Mouse (Mus musculus) spleen, adult 18-20 months (tissue): Measurements from ENCODE around the gene Tifab.

Experiments
- DNase-seq, 2 experiments: peaks; one replicate each; pipeline ENCODE4 v3.0.0; 2022; ENCODE audit warnings: mixed read lengths in 2 of 2

Tifab gene

DNA sequence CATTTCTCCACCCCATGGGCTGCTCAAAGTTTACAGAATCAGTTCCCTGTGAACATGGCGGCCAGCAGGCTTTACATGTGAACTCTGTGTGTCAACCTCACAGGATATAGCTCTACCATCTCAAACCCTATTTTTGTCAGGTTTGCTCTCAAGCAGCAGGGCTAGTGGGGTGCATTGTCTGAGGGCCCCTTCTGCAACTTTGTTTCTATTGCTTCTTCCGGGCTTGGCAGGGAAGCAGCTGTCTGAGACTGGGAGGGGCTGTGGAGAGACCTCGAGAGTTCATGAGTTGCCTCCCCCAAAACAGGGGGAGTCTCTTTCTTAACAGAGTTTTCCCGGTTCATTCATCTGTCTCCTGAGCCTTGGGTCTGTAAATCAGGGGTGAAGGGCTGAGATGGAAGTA is 2.8 kb downstream of the Tifab start:
- no peak for DNase-seq

DNA sequence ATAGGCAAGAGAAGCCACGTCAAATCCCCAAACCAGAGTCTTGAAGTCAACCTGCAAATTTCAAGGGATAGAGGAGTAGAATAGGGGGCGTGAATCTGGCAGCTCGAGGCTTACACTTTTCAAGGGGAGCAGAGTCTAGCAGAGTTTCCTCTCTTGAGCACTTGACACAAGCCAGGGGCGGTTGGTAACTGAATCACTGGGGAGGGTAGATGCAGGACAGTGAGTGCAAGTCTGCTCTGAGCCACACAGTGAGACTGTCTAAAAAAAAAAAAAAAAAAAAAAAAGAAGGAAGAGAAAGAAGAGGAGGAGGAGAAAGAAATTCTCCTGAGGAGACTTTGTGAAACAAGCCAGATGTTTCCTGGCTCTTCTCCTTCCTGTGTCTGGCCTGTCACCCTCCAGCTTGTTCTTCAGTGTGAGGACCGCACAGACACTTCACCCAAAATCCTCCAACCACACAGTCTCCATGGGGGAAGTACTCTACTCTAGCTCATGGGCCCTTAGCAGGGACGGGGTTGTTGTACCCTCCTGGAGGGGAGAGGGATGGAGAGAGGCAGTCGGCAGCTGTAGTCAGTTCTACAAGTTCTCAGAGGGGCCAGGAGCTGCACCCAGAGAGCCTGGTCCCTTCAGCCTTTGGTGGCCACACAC is 5.7 kb downstream of the Tifab start:
- no peak for DNase-seq

DNA sequence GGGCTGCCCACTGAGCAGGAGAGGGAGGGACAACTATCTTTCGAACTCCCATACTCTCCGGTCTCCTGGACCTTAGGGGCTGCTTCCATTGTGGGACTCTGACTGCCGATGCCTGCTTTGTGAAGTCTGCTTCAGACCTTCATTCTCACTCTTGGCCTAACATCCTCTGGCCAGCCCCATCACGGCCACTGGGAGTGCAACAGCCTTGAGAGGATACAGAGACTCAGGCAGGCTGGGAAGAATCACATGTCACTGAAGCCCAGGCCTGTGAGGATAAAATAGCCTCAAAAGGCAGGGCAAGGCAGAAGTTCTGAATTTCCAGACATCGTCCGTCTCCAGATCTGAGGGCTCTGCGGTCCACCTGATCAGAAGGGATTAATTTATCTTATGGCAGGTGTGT is 6.6 kb downstream of the Tifab start:
- no peak for DNase-seq

DNA sequence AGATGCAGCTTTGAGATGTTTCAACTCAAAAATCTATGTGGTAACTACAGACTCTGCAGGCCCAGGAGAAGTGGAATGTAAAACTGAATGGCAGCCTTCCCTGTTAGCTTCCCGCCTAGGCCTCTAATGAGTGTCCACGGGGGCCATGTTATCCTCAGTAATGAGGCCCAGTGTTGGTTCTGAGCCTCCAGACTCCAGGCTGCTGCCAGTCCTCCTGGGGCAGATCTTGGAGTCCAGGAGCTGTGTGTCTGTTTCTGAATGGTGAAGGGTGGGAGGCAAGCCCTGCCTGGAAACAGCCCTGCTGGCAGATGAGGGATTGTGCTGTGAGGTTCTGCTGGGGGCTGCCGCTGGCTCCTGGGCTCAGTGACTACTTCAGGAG is 10.3 kb downstream of the Tifab start:
- DNase-seq = no peak

DNA sequence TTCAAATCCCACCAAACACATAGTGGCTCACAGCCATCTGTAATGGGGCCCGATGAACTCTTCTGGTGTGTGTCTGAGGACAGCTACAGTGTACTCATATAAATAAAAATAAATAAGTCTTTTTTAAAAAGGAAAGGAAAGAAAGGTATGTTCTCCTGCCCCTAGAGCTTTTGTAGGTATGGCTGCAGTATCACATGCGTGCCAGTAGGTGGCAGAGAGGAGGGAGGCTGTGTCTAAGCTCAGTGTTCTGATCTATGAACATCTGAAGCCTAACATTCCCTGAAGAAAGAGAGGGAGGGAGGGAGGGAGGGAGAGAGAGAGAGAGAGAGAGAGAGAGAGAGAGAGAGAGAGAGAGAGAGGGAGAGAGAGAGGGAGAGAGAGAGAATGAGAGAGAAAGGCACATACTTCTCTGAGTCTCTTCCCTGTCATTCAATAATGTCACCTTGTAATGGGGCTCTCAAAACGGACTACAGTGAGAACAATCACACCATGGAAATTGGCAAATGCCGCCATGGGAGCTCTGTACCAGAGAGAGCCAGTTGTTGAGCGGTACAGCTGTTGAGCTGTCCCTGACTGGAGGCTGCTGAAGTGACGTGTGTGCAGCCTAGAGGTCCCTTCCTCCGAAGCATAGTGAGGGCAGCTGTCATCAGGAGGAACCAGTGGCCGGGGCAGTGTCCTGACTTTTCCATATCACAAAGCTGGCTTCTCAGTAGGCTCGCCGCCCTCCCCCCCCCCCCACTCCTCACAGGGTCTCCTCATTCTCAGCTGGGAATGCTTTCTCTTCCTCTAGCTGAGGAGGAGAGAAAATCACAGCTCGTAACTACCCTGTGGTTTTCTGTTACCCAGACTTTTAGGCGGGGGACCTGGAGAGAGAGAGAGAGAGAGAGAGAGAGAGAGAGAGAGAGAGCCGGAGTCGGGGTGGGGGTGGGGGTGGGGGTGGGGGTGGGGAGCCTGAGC is 11.0 kb downstream of the Tifab start:
- no peak for DNase-seq

DNA sequence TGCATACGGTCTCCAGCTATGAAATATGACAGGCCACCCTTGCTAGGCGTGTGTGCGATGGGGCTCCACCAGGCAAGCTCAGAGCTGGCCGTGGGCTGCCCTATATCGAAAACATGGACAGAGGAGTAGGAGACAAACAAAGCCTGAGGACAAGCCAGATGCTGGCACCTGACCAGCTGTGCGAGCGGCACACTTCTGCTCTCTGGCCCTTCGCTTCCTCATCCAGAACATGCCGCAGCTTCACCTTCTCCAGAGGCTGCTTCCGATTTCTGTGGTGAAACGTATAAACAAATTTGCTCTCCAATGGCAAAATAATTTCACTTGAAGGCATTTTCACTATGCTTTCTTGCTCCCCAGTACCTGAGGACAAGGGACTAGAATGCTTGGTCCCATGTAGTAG is 13.1 kb downstream of the Tifab start:
- no peak for DNase-seq

DNA sequence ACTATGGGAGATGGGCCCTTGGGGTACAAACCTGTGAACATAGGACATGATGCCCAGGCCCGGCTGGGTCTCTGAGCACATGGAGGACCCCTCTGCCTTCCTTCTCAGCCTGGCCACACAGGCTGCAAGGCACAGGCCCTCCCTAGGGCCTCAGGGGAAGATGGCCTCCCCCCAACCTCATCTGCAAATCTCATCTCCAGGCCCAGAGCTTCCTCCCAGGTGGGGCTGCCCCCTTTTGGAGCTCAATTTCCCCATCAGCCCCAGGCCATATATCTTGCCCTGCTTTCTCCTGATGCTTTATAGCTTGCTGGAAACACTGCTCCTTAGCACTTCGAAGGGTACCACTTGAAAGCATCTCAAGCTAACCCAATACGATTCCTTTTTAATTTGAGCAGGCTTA is 14.3 kb downstream of the Tifab start:
- no peak for DNase-seq

DNA sequence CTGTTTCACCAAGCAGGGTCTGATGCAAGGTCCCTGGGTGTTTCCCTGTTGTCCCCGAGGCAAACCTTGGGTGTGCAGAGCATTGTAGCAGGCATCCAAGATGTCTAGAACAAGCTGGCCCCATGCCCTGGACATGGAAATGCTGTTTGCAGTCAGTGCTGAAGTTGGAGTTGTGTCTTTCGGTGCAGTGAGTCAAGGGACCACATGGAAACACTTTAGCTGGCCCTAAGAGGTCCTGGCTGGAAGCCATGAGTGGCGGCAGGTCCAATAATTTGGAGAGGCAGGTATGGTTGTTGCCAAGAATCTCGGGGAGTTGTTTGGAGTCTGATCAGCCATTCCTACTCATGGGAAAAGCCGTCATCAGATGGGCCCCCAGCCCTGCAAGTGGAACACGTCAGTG is 14.9 kb downstream of the Tifab start:
- no peak for DNase-seq

DNA sequence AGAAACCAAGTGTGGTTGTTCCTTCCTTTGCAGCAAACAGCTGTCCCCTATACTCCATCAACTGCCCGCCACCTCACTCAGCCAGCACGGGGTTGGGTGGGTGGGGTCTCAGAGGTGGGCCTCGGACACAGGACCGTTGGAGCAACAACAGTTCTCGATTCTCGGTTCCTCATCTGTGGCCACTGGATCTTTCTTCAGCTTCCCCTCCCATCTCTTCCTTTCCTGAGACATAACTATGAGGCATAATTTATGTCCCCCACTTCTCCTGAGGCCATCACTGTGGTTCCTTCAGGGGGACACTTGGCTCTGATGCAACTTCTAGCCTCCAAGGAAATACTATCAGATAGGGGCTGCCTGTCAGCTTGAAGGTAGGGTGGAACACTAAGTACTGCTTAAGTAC is 15.8 kb downstream of the Tifab start:
- DNase-seq = no peak

DNA sequence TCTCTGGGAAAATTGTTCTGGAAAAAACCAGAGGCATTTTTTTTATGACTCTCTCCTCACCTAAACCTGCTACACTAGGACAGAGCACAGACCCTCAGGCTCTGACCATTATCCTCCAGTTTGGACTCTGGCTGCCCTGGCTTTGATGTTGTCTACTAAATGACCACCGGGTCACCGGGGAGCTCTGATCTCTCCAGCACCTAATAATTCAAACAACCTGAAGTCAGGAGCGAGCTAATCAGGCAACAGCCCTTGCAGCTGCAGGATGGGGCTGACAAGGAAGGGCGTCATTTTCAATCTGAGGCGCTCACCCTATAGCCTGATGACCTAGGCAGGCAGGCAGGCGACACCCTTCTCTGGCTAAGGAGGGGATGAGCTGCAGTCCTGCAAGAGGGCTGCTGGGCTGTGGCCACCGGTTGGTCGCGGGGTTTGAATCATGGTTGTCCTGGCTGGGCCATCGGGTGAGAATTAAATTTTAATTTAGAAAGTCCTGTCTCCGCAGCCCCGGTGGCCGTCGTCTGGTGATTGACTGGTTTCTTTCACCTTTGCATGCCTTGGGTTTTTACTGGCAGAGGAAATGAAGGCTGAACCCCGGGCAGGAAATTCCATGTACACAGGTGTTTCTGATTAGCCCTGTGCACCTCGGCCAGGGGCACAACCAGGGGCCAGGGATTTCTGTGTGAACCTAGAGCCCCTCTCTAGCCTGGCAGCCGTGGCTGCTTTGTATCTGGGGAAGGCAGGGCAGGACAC is 18.9 kb downstream of the Tifab start:
- DNase-seq = no peak

DNA sequence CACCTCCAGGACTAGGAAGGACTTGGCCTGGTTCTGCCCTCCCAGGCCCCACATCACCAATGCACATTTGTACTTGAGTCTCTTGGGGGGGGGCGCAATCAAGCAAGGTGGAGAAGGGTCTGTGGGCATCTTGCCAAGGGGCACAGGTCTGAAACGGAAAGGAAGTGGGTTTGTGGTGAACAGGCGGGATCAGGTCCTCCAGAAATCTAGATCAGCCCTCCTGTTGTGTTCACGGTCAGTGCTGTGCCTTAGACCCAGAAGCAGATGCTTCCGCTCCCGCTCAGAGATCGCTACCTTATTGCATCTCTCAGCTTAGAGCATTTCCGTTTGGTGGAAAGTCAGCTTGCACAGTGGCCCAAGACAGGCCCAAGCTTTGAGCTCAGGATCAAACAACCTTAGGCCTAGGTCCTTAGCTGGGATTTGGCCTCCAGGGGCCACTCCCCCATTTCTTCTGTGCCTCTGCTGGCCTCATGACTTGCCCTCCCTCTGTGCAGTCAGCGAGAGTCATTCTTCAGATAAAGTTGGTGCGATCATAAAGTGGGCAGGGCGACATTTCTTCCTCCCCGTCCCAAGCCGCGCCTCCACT is 19.6 kb downstream of the Tifab start:
- peak; percentile 33 to 44 for DNase-seq

DNA sequence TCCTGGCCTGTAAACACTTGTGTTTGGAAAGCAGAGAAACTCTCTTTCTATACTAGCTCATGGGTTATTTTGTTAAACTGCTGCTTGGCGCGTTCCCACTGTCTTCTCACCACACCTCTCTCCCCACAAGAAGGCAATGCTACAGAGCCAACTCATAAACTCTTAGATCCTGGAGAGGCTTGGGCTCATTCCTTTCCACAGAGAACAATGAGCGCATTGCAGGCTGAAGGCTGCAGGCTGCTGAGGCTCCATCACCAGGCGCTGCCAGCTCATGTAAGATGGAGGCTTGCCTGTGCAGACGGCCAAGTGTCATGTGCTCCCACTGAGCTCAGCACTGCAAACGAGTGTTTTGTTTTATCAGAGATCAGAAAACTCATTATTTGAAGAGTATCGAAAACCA is 23.0 kb downstream of the Tifab start:
- no peak for DNase-seq

DNA sequence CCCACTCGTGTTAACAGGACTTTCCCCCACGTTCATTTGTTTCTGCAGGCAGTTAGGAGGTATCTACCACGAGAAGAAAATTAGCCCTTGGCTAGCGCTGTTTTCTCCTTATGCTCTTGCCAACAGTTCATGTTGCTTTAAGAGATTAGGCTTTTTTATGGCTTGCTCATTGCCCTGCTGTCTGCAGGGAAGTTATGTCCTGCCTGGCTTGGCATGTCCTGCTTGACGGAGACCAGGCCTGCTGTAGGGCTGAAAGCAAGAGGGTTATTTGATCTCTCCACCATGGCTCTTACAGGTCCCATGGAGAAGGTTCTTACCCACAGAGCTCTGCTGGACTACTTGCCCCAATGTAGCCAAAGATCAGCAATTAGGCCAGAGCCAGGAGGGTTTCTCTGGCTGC is 23.6 kb downstream of the Tifab start:
- DNase-seq = no peak

DNA sequence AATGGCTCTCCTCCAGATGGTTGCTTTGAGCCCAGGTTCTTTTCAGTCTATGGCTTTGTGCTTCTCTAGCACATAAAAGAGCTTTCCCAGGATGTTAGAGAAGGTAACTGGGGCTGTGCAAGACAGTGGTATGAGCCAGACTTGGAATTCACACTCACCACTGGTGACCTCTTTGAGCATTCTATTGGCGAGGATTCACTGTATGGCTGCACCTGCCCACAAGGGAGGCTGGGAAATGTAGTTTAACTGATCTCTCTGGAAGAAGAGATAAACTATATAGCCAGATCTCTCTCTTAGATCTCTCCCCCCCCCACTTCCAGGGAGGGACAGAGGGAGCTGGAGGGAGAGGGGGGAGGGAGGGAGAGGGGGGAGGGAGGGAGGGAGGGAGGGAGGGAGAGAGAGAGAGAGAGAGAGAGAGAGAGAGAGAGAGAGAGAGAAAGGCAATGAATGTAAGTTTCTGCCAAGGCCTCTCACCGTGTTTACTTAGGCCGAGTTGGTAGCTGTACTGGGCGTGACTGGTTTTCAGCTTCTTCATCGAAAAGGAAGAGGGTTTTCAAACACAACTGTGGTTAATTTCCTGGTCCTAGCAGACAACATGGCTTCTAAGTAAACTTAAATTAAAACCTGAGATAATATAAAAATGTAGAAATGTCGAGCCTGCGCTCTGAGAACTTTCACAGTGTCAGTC is 25.8 kb downstream of the Tifab start:
- no peak for DNase-seq

DNA sequence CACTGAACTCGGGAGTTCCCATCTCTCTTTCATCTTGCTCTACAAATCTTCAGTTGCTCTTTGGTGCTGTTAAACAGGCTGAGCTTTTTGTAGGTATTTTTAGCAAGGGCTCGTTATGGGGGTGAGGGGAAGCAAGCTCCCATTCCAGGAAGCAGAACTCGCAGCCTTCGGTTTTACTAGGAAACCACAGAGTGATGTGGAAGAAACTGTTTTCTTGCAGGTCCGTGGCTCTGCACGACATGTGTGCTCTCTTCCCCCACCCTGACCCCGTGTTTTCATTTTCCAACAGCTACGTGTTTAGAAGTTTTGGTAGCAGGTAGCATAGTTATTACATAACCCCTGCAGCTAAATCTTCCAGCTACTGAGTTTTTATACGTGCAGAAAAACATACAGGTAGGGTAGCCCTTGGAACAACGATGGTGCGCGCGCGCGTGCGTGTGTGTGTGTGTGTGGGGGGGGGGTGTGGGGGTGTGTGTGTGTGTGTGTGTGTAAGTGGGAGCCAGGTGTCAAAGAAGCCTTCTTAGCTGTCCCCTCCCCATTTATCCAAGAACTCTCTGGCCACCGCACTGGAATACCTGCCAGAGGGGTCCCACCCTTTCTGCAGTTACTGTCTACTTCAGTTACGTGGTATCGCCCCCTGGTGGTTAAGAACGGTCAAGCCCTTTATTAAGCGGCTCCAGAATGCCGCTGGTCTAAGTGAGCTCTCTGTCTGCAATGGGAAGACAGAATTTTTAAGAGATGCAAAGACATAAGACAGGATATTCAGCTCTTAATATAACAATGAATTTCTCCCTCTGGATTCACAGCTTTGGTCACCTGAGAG is 27.1 kb downstream of the Tifab start:
- DNase-seq = peak in 1 of 2 experiments; percentile 61

DNA sequence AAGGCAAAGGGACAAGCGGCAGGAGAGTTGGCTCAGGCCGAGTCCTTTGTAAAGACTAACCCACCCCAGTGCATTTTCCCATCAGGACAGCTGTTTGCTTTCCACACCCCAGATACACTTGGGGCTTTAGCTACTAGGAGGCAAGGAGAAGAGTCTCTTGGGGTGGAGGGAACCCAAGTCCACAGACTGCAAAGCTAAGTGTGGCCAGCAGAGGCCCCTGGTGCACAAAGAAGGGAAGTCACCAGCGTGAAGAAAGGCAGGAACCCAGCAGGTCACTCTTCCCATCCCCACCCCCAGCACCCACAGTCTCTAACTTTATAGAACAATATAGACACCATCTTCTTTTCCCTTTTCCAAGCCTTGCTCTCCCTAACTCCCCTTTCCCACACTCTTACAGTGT is 33.2 kb downstream of the Tifab start:
- peak; percentile 36 to 64 for DNase-seq

DNA sequence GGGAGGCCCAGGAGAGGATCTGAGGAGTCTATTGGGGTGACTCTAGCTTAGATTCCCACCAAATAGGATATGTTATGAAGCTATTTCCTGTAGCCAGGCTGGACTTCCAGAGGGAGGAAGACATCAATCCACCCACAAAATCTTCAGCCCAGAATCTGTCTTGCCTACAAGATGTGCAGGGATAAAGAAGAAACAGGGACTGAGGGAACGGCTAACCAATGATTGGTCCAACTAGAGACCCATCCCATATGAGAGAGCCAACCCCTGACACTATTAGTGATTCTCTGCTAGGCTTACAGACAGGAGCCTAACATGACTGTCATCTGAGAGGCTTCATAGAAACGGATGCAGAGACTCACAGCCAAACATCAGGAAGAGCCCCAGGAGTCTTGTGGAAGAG is 34.7 kb downstream of the Tifab start:
- DNase-seq = no peak

DNA sequence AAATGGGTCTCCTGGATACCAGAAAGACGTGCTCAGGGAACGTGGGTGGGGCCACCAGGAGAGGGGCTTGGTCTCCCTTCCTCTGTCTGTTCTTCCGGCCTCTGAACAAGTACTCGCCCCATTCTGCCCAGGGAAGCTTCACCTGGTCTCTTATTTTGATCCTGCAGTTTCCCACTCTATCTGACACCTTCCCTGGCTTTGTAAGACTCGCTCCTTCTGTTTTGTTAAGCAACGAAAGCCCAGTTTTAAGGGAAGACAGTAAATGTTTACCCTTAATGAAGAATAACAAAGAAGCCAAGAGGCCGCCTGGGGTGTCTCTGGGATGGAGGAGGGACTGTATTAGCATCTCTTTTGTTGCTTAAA is 35.6 kb downstream of the Tifab start:
- DNase-seq = no peak

DNA sequence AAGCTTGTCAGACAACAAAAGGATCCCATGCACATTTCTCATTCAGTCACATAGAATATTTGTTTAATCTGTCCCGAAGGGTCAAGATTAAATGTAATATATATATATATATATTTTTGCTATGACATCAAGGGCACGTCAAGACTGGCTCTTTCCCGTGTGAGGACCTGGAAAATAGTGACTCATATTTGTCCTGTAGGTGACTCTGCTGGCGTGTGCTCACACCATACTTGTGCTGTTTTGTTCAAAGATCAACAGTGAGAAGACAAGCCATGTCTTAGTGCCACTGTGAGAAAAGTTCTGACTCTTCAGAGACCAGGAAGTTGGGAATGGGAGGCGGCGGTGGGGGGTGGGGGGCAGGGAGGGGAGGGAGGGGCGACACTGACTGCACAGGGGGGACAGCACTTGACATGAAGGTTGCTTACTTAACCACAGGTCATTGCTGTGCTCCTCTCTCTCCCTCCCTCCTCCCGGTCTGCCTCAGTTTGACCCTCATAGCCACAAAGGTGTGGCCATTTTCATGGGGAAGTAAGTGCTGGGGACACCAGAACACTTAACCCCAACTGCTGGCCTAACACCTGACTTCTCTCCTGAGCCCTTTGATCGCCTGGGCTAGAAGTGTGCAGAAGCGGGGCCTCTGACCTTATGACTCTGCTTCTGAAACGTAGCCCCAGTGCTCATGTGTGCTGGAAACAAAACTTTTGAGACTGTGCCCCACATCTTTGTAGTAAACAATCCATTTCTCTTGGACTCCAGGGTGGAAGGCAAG is 36.1 kb downstream of the Tifab start:
- DNase-seq = no peak

DNA sequence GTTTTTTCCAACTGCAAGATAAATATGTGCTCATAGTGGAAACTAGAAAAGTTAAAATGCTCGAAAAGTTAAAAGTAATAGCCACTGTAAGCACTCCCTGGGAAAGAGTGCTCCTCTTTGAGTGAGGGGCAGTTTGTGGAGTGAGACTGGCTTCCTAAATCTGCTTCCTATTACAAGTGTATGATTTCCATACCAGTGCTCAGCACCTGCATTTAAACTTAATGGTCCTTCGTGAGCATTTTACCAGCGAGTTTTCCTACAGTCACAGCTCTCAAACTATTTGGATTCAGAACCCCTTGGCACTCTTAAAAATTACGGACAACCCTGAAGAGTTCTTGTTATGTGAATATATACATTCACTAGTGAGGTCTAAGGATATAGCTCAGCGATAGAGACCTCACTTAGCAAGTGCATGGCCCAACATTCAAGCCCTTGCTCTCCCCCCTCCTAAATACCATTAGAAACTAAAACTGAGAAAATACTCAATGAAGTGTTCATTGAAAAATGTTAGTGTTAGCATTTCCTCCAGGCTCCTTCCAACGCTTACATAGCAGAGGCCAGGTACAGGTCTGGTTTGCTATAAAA is 39.4 kb downstream of the Tifab start:
- no peak for DNase-seq

DNA sequence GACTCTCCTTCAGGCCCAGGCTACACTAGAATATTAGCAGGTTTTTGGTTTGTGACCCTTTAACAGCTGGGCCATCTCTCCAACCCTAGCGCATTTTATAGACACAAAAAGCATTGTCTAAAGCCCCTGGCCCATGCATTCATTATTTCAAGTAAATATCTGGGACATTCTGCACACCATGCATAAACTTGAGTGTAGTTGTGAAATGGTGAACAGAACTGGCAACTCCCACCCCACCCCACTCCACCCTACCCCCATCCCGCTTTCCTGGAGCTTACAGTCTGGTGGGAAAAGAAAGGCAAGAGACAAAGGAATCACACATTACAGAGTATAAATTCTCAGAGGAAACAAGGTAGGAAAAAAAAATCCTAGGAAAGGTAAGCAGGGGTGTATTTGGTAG is 42.5 kb downstream of the Tifab start, which contains the start of gene H2afy:
Gene H2afy (minus strand): TSS at position 162 of the 400 bp plus-strand sequence.
- DNase-seq = no peak
